Mouse (Mus musculus) heart, embryonic 14.5 days (tissue): ENCODE results near the gene Olfr645. TPM values are rescaled to one million over a fixed set of nuclear protein-coding genes. Genes with fewer than 3 reads are reported as not detected.

Experiments used
- ATAC-seq: fragments of 200-750 bp; cut with Nextera tagmentation; 2 replicates; pipeline ENCODE4 v1.8.0; 2017; ENCODE audit warnings: low read depth, moderate TSS enrichment; ENCODE audit not compliant: insufficient number of reproducible peaks, insufficient read depth, low FRiP score
- H3K27ac ChIP-seq, 2 experiments: fragments of 200-500 bp in 1 of 2; fragments of 300-500 bp in 1 of 2; sonication (generic) in 1 of 2; replicated peaks in 1 of 2; 2 replicates each; pipeline ENCODE4 v1.5.1; 2012 to 2014; ENCODE audit warnings: low read depth in 2 of 2, low read length in 2 of 2, control low read depth in 1 of 2, mild to moderate bottlenecking in 1 of 2, mixed read lengths in 1 of 2; ENCODE audit not compliant: control insufficient read depth in 1 of 2, insufficient read depth in 1 of 2
- H3K27me3 ChIP-seq: fragments of 300-500 bp; sonication (generic); 2 replicates; pipeline ENCODE4 v1.6.1; 2014; ENCODE audit warnings: mild to moderate bottlenecking, low read length, control low read depth; ENCODE audit not compliant: control insufficient read depth, insufficient read depth
- H3K36me3 ChIP-seq: fragments of 300-500 bp; sonication (generic); 2 replicates; pipeline ENCODE4 v1.6.1; 2014; ENCODE audit warnings: mild to moderate bottlenecking, control low read depth, low read length, mixed read lengths; ENCODE audit not compliant: control insufficient read depth, insufficient read depth
- H3K4me1 ChIP-seq, 2 experiments: fragments of 200-500 bp in 1 of 2; fragments of 300-500 bp in 1 of 2; sonication (generic) in 1 of 2; 2 replicates each; pipeline ENCODE4 v1.6.1; 2012 to 2014; ENCODE audit warnings: low read length in 2 of 2, control low read depth in 1 of 2, mixed read lengths in 1 of 2; ENCODE audit not compliant: control insufficient read depth in 2 of 2, insufficient read depth in 2 of 2
- H3K4me2 ChIP-seq: fragments of 300-500 bp; sonication (generic); 2 replicates; pipeline ENCODE4 v1.6.1; 2014; ENCODE audit warnings: mild to moderate bottlenecking, low read length
- H3K4me3 ChIP-seq, 2 experiments: fragments of 200-500 bp in 1 of 2; fragments of 300-500 bp in 1 of 2; sonication (generic) in 1 of 2; 2 replicates each; pipeline ENCODE4 v1.5.1; 2012 to 2014; ENCODE audit warnings: low read length in 2 of 2, mild to moderate bottlenecking in 2 of 2, control low read depth in 1 of 2, low read depth in 1 of 2, moderate library complexity in 1 of 2; ENCODE audit not compliant: control insufficient read depth in 1 of 2, insufficient read depth in 1 of 2
- H3K9ac ChIP-seq: fragments of 300-500 bp; sonication (generic); 2 replicates; pipeline ENCODE4 v1.6.1; 2014; ENCODE audit warnings: mild to moderate bottlenecking, low read length
- H3K9me3 ChIP-seq: fragments of 300-500 bp; sonication (generic); 2 replicates; pipeline ENCODE4 v1.6.1; 2016; ENCODE audit warnings: low read length, control low read depth; ENCODE audit not compliant: control insufficient read depth
- WGBS: fragments of 180-500 bp; shearing (Covaris S2); extraction: QIAGEN DNeasy Blood & Tissue Kit; methylation state at CpG from one replicate; pipeline ENCODE4 v1.1.7; 2014; 5-methylcytosine and 5-hydroxymethylcytosine counted together
- polyA plus RNA-seq: library from polyadenylated mRNA; unstranded; fragments of >200 nt; fragmentation: Nextera tagmentation; extraction: Ambion mirVana; gene quantifications from 2 replicates; pipeline ENCODE4 v1.2.1, GENCODE M21; 2014

The Olfr645 gene
- polyA plus RNA-seq = not detected in 2 replicates

DNA sequence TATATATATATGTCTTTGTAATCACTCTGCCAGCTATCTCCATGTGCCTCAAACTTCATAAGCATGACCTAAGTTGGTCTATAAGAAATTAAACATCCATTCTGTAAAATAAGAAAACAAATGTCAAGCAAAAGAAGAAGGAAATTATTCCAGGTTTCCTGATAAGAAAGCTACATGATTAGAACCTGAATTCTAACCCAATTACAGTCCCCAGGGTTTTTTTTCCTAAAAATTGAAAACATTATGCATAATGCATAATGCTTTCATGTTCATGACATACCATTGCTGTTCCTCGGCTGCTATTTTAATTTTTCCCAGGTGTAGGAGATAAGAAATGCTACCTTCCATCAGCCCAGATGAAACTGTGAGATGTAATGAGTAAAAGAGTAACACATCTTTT is at the start of gene Olfr645:
Gene Olfr645 (minus strand): TSS at position 101 of the 400 bp plus-strand sequence.
- 57% methylated on average over 1 of the region's 1 CpGs for WGBS
- H3K9ac ChIP-seq = no peak within 1 kb of the TSS
- no peak within 1 kb of the TSS for H3K4me3 ChIP-seq
- H3K4me1 ChIP-seq = no peaks in the 10 kb centered on the region
- H3K27ac ChIP-seq = no peak within 1 kb of the TSS
- no peaks in the 10 kb centered on the region for H3K36me3 ChIP-seq
- H3K9me3 ChIP-seq = 0 out of 2 replicates have a peak, but pooled peaks cover 3% of the 10 kb centered on the region
- no peak within 1 kb of the TSS for H3K4me2 ChIP-seq
- H3K27me3 ChIP-seq = no peaks in the 10 kb centered on the region
- ATAC-seq = no peak

- Histone ChIP-seq H3K27me3 (no peaks in the 10 kb centered on the region), H3K4me1 (no peaks in the 10 kb centered on the region), H3K9ac (no peak within 1 kb of the TSS), H3K4me2 (no peak within 1 kb of the TSS), H3K27ac (no peak within 1 kb of the TSS), H3K9me3 (no peaks in the 10 kb centered on the region), H3K4me3 (no peak within 1 kb of the TSS), H3K36me3 (no peaks in the 10 kb centered on the region)
- WGBS = 84% methylated on average over 5 of the region's 5 CpGs
- ATAC-seq = no peak
These were observed 44.5 kb upstream of the Olfr645 start, which contains the start of gene Ubqln5 for GRCm38 (mm10) chr7:104129726-104130125. Ubqln5 (minus strand) TSS chr7:104129826.

DNA sequence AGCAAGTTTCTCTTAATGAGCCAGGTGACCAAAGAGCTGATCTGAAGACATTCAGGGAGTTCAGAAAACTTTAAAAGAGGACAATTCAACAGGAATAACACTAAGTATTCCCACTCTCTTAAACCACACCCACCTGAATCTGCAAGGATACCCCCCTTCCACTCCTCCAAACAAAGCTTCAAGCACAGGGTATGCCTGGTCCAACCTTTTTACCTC is 19.4 kb upstream of the Olfr645 start, which contains the start of gene Olfr646:
Gene Olfr646 (plus strand): TSS at position 117 of the 216 bp plus-strand sequence.
- Histone ChIP-seq H3K27ac (no peak within 1 kb of the TSS), H3K9ac (no peak within 1 kb of the TSS), H3K4me3 (no peak within 1 kb of the TSS), H3K4me1 (no peaks in the 10 kb centered on the region), H3K27me3 (no peaks in the 10 kb centered on the region), H3K9me3 (no peaks in the 10 kb centered on the region), H3K36me3 (no peaks in the 10 kb centered on the region), H3K4me2 (no peak within 1 kb of the TSS)
- ATAC-seq = no peak

DNA sequence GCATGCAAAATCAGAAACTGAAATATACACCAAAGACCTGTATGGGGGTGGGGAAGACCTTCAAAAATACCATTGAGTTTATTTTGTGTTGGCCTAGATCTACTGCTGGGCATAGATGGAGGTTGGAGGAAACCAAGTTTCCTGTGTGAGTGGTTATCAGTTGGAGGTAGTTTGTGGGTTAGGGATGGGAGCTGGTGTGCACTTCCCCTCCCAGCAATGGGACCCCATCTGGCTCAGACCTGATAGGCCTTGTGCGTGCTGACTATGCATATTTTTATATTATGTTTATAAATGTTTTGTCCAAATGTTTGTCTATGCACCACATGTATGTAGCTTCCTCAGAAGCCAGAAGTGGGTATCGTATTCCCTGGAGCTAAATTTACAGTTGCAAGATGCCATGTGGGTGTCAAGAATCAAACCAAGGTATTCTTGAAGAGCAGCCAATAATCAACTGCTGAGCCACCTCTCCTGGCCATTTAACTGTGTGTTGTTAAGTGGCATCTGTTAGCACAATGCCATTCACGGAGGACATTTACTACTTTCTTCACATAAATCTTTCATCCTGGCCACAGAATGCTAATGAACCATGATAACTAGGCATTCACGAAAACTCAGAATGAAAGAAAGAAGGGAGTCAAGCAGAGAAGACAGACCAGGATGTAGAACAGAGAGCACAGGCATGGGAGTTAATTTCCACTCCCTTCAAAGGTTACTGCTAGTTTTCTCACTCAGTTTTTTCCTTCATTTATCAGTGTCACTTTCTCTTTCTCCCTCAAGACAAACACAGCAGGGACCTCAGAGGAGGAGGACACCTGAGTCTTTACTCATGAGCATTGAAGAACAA is 18.9 kb upstream of the Olfr645 start:
- H3K27me3 ChIP-seq = no peaks in the 10 kb centered on the region
- H3K4me2 ChIP-seq = no peak overlapping the region
- WGBS = 67% methylated on average over 4 of the region's 4 CpGs
- no peak overlapping the region for H3K27ac ChIP-seq
- no peaks in the 10 kb centered on the region for H3K36me3 ChIP-seq
- H3K4me3 ChIP-seq = no peak overlapping the region
- no peak overlapping the region for H3K9ac ChIP-seq
- H3K4me1 ChIP-seq = no peaks in the 10 kb centered on the region
- no peak for ATAC-seq
- no peaks in the 10 kb centered on the region for H3K9me3 ChIP-seq

GRCm38 (mm10) chr7:104071769-104072168 is 13.5 kb downstream of the Olfr645 start, which contains the start of gene Olfr644:
Olfr644 (minus strand) TSS chr7:104071869.
- Histone ChIP-seq H3K36me3 (no peaks in the 10 kb centered on the region), H3K4me2 (no peak within 1 kb of the TSS), H3K27ac (no peak within 1 kb of the TSS), H3K27me3 (no peaks in the 10 kb centered on the region), H3K9ac (no peak within 1 kb of the TSS), H3K4me1 (no peaks in the 10 kb centered on the region), H3K9me3 (no peaks in the 10 kb centered on the region), H3K4me3 (no peak within 1 kb of the TSS)
- WGBS = 55% methylated on average over 2 of the region's 2 CpGs
- no peak for ATAC-seq

GRCm38 (mm10) chr7:104061345-104061744 is 23.9 kb downstream of the Olfr645 start, which contains the start of gene 4930516K23Rik:
4930516K23Rik (minus strand) TSS chr7:104061445.
- Histone ChIP-seq H3K4me1 (no peaks in the 10 kb centered on the region), H3K9ac (no peak within 1 kb of the TSS), H3K9me3 (no peaks in the 10 kb centered on the region), H3K27ac (no peak within 1 kb of the TSS), H3K4me3 (no peak within 1 kb of the TSS), H3K4me2 (no peak within 1 kb of the TSS), H3K36me3 (no peaks in the 10 kb centered on the region), H3K27me3 (no peaks in the 10 kb centered on the region)
- WGBS = 42% methylated on average over 2 of the region's 2 CpGs
- ATAC-seq = no peak

GRCm38 (mm10) chr7:104059215-104059614 is 26.1 kb downstream of the Olfr645 start:
- Histone ChIP-seq H3K9me3 (no peaks in the 10 kb centered on the region), H3K4me2 (no peak overlapping the region), H3K36me3 (no peaks in the 10 kb centered on the region), H3K9ac (no peak overlapping the region), H3K27ac (no peak overlapping the region), H3K4me3 (no peak overlapping the region), H3K27me3 (no peaks in the 10 kb centered on the region), H3K4me1 (no peaks in the 10 kb centered on the region)
- no peak for ATAC-seq
- 73% methylated on average over 1 of the region's 1 CpGs for WGBS

DNA sequence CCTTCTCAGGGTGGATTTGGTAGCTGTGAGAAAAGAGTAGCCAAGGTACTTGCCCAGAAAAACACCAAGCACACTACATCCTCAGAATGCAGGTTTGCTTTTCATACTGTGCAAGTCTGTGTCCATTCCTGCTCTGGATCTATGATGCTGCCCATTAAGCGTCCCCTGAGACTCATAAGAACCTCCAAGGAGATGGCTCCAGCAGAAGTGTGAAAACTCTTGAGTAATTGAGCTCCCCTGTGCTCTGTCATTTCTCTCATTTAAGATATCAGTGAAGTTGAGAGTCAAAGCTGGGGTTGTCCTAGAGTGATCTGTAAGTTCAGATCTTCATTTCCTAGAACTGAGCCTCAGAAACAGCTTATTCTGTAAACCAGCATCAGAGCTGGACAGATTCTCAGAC is 32.7 kb downstream of the Olfr645 start, which contains the start of gene Olfr642:
Gene Olfr642 (minus strand): TSS at position 101 of the 400 bp plus-strand sequence.
- Histone ChIP-seq H3K36me3 (no peaks in the 10 kb centered on the region), H3K4me3 (no peak within 1 kb of the TSS), H3K9ac (no peak within 1 kb of the TSS), H3K27me3 (no peaks in the 10 kb centered on the region), H3K27ac (no peak within 1 kb of the TSS), H3K9me3 (no peaks in the 10 kb centered on the region), H3K4me2 (no peak within 1 kb of the TSS), H3K4me1 (no peaks in the 10 kb centered on the region)
- 59% methylated on average over 1 of the region's 1 CpGs for WGBS
- ATAC-seq = no peak
